Mouse (Mus musculus) c-Kit-positive CD71-negative TER-119-negative erythroid progenitor cells, embryonic 14.5 days (primary cell): Measurements from ENCODE around the gene L3mbtl4.

Experiments
- DNase-seq: peaks from one replicate; pipeline ENCODE4 v3.0.0-alpha.2; 2013; ENCODE audit warnings: low read depth

The L3mbtl4 gene

GRCm38 (mm10) chr17:68642521-68643088 is 369.0 kb downstream of the L3mbtl4 start:
- DNase-seq = no peak

DNA sequence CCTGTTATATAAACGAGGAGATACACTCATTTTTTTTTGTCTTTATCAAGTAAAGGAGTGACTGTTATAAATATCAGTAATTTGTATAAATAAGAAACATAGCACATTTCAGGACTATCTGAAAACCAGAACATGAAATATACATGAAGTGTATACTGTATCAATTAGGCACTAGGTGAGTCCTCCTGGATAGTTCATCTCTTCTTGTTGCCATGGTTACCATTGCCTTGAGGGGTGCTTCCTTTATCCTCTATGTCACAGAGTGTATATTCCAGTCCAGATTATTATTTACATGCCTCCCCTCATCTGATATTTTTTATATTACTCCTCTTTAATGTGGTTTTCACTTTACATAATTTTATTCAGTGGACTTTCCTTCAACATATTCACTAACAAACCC is 392.9 kb downstream of the L3mbtl4 start:
- no peak for DNase-seq

DNA sequence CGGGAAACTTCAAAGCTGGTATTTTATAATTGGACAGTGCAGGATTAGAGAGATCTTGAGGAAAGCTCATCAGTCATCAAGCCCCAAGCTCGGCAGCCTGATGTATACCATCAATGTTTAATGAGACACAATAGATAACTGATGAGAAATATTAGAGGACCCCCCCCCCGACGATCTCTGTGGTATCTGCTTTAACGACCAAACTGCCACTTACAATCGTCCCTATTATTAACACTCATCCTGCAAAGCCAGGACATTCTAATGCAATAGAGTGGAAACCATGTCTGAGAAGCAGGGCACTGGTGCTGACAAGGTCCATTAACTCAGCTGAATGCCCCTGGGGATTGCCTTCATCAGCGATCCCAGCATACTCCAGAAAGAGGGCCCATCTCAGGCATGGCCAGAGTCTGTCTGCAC is 398.5 kb downstream of the L3mbtl4 start:
- no peak for DNase-seq

DNA sequence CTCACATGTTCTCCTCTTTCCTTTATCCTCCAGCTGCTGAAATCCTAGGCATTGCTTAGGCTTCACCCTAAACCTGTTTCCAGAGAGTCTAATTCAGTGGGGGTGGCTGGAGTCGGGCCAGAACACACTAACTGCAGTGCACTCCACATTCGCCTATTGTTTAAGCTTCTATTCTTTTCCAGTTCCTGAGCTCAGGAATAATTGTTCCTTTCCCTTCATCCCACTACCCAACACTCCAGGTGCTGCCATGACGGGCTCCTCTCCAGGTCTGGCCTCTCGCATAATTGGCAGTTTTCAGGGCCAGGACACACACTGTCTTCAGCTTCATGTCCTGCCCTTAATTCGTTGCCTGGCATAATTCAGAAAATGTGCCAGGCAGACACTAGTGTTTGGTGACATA is 437.1 kb downstream of the L3mbtl4 start:
- no peak for DNase-seq

GRCm38 (mm10) chr17:68711350-68711749 is 437.8 kb downstream of the L3mbtl4 start:
- no peak for DNase-seq

- DNase-seq = no peak
Measured at GRCm38 (mm10) chr17:68748296-68748695, 474.7 kb downstream of the L3mbtl4 start.

- no peak for DNase-seq
Measured at GRCm38 (mm10) chr17:68750513-68750912, 476.9 kb downstream of the L3mbtl4 start.

- DNase-seq = no peak
Measured at GRCm38 (mm10) chr17:68753112-68753511, 479.5 kb downstream of the L3mbtl4 start.

- no peak for DNase-seq
Measured at GRCm38 (mm10) chr17:68754789-68755188, 481.2 kb downstream of the L3mbtl4 start.

DNA sequence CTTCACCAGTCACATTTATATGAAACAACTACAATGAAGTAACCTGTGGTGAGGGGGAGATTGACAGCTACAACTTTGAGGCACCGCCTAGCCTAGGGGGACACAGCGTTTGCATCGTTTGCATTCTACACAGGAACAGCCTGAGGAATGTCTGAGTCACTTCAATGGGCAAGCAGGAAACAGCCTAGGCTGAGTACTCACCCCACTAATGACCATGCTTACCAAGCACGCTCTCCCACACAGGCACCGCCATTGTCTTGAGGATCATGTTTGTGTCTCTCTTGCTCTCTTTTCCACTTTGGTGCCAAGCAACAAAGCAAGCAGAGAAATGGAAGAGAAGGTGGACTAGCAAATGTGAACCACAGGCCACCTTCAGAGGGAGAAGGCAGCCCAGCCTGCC is 484.8 kb downstream of the L3mbtl4 start:
- no peak for DNase-seq

DNA sequence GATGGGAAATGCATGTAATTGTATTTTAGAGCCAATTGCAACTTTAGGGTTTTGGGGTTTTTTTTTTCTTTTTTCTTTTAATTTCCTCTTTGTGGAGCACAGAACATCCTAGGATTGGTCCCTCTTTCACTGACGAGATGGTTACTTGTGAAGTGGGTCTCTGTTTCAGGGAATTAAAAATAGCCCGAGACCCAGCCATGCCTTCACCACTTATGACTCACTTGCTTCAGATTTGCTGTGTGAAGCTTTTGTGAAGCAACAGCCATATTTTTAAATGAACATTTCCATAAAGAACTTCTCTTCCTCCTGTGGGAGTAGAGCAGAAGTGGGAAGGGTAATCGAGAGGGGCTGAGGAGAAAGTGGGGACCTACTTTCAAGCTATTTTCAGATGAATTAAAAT is 485.3 kb downstream of the L3mbtl4 start:
- DNase-seq = no peak

DNA sequence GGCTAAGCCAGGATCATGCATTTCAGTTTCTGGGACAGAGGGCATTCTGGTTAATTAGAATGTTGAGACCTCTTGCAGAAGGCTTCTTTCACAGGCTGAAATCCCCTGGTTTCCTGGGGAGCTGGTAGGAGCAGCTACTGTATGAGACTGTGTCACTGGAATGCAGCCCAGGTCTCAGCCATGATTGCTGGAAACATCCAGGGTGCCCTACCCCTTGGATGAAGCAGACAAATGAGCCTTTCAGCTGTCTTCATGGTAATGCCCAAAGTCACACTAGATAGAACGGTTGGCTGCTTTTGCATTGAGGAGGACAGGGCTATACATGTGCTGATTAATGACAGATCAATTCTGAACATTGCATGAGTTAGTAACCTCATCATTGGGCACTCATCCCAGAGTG is 486.4 kb downstream of the L3mbtl4 start:
- no peak for DNase-seq

GRCm38 (mm10) chr17:68764329-68764880 is 490.8 kb downstream of the L3mbtl4 start:
- DNase-seq = no peak

DNA sequence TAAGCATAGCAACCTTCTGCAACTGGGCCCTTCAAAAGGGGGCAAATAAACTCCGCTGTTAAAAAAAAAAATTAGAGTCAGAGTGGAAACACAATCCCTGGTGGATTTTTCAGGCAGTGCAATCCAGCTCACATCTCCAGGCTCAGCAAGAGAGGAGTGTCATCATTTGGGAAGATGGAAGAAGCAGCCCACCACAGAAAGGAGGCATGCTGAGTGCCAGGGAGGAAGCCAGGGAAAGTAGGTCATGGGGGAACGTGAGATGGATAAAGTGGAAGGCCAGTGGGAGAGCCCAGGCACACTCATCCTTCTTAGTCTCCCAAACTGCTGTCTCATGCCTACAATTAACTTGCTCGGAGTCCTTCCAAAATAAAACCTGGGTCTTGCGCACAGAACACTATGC is 496.0 kb downstream of the L3mbtl4 start:
- DNase-seq = no peak

GRCm38 (mm10) chr17:68771046-68771750 is 497.6 kb downstream of the L3mbtl4 start:
- no peak for DNase-seq

GRCm38 (mm10) chr17:68793741-68794140 is 520.1 kb downstream of the L3mbtl4 start:
- no peak for DNase-seq

DNA sequence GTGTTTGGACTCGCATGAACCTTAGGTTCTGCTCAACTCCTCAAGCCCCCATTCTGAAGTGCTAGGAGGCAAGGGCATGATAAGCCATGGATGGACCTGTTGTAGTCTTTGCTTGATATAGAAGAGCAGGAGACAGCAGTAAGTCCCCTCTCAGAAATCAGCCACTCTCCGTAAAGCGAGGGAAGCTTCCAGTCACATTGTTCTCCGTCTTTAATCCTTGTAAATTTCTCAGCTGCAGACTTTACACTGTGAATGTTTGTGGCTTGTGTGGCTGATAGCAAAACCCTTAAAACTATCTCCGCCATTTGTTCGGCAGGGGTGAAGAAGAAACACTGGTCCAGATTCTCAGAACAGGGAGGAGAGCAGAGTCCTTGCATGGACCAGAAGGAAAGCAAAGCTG is 552.7 kb downstream of the L3mbtl4 start, which contains the start of gene Tmem200c:
Gene Tmem200c (plus strand): TSS at position 301 of the 400 bp plus-strand sequence.
- DNase-seq = no peak
